Mouse (Mus musculus) cerebellum, adult 2 months (tissue): ENCODE data around the gene Zfp598. TPM values are rescaled to one million over a fixed set of nuclear protein-coding genes. Genes with fewer than 3 reads are reported as not detected.

Experiments used
- DNase-seq, 2 experiments: peaks; one replicate each; pipeline ENCODE4 v3.0.0; 2021
- H3K27ac ChIP-seq: fragments of 200-500 bp; 2 replicates; pipeline ENCODE4 v1.5.1; 2012; ENCODE audit warnings: low read length, control low read depth, inconsistent platforms; ENCODE audit not compliant: insufficient read depth
- H3K27me3 ChIP-seq: fragments of 200-500 bp; 2 replicates; pipeline ENCODE4 v1.6.1; 2012; ENCODE audit warnings: inconsistent platforms, mild to moderate bottlenecking, low read length, moderate library complexity; ENCODE audit not compliant: control insufficient read depth, insufficient read depth
- H3K4me1 ChIP-seq: fragments of 200-500 bp; 2 replicates; pipeline ENCODE4 v1.6.1; 2011; ENCODE audit warnings: low read length; ENCODE audit not compliant: control insufficient read depth, insufficient read depth
- H3K4me3 ChIP-seq: fragments of 200-500 bp; replicated peaks from 2 replicates; pipeline ENCODE3; 2011; ENCODE audit warnings: mild to moderate bottlenecking, low read depth, low read length, control low read depth; ENCODE audit not compliant: insufficient read depth
- CTCF ChIP-seq: fragments of 200-500 bp; IDR thresholded peaks from 2 replicates; pipeline ENCODE4 v1.5.1; 2011; ENCODE audit warnings: low read depth, mild to moderate bottlenecking, control low read depth, low read length, moderate library complexity, borderline replicate concordance; ENCODE audit not compliant: insufficient read depth
- POLR2A ChIP-seq: fragments of 200-500 bp; IDR thresholded peaks from 2 replicates; pipeline ENCODE4 v1.6.1; 2011; ENCODE audit warnings: low read length, control low read depth, borderline replicate concordance; ENCODE audit not compliant: insufficient read depth
- WGBS: fragments of 180-500 bp; shearing (Covaris S2); methylation state at CpG from one replicate; pipeline ENCODE4 v1.1.7; 2018; 5-methylcytosine and 5-hydroxymethylcytosine counted together
- polyA plus RNA-seq: library from polyadenylated mRNA; depleted of rRNA; stranded (reverse); fragments of >200 nt; gene quantifications from 2 replicates; pipeline ENCODE4 v1.2.3, GENCODE M21; 2012

Gene Zfp598
- polyA plus RNA-seq, 1 experiment: 92.6 TPM

- H3K27ac ChIP-seq: no peak overlapping the region
- TF ChIP-seq POLR2A (no peak), CTCF (no peak)
- WGBS: 92% methylated on average over 24 of the region's 24 CpGs
Measured at GRCm38 (mm10) chr17:24677500-24678080, 8.1 kb downstream of the Zfp598 start.

GRCm38 (mm10) chr17:24686514-24686913 lies 17.0 kb downstream of the Zfp598 start:
- no peak overlapping the region for H3K4me3 ChIP-seq
- 50% methylated on average over 16 of the region's 16 CpGs for WGBS
- TF ChIP-seq POLR2A (no peak), CTCF (no peak)
- DNase-seq: no peak
- no peaks in the 10 kb centered on the region for H3K27me3 ChIP-seq
- peaks cover 20% of the 10 kb centered on the region for H3K4me1 ChIP-seq
- no peak overlapping the region for H3K27ac ChIP-seq

More at GRCm38 (mm10) chr17:24677500-24678080, 8.1 kb downstream of the Zfp598 start:
- Histone ChIP-seq H3K4me1 (peaks cover 22% of the 10 kb centered on the region), H3K4me3 (no peak overlapping the region), H3K27me3 (no peaks in the 10 kb centered on the region)
- no peak for DNase-seq

GRCm38 (mm10) chr17:24687146-24687595 lies 17.7 kb downstream of the Zfp598 start:
- H3K4me3 ChIP-seq: peak overlapping the region; percentile 26
- peaks cover 20% of the 10 kb centered on the region for H3K4me1 ChIP-seq
- WGBS: 16% methylated on average over 25 of the region's 25 CpGs
- no peak for TF ChIP-seq CTCF
- TF ChIP-seq POLR2A: no peak
- H3K27ac ChIP-seq: no peak overlapping the region
- DNase-seq: no peak
- H3K27me3 ChIP-seq: no peaks in the 10 kb centered on the region

GRCm38 (mm10) chr17:24687599-24687998 lies 18.1 kb downstream of the Zfp598 start:
- H3K4me3 ChIP-seq: peak overlapping the region; percentile 26
- peaks cover 20% of the 10 kb centered on the region for H3K4me1 ChIP-seq
- H3K27ac ChIP-seq: no peak overlapping the region
- H3K27me3 ChIP-seq: no peaks in the 10 kb centered on the region
- no peak for DNase-seq
- TF ChIP-seq CTCF (no peak), POLR2A (no peak)
- 38% methylated on average over 23 of the region's 23 CpGs for WGBS

GRCm38 (mm10) chr17:24689251-24690081 lies 20.0 kb downstream of the Zfp598 start, which contains the start of gene Syngr3:
Gene Syngr3 (minus strand): TSS chr17:24689955.
- WGBS: under 1% methylated on average over 55 of the region's 55 CpGs
- peak; percentile 62 to 75 for DNase-seq
- TF ChIP-seq POLR2A: peak; percentile 81
- no peak for TF ChIP-seq CTCF
- H3K4me3 ChIP-seq: peak within 1 kb of the TSS; percentile 78
- no peaks in the 10 kb centered on the region for H3K27me3 ChIP-seq
- H3K27ac ChIP-seq: peak within 1 kb of the TSS; percentile 93
- H3K4me1 ChIP-seq: peaks cover 20% of the 10 kb centered on the region

- TF ChIP-seq CTCF: no peak
- no peak for TF ChIP-seq POLR2A
- Histone ChIP-seq H3K27ac (no peak overlapping the region), H3K27me3 (no peaks in the 10 kb centered on the region), H3K4me1 (peaks cover 13% of the 10 kb centered on the region), H3K4me3 (no peak overlapping the region)
- DNase-seq: no peak
- WGBS: 86% methylated on average over 5 of the region's 5 CpGs
Measured at GRCm38 (mm10) chr17:24692385-24692784, 22.9 kb downstream of the Zfp598 start.

GRCm38 (mm10) chr17:24695326-24696010 lies 26.0 kb downstream of the Zfp598 start:
- no peak for DNase-seq

More at GRCm38 (mm10) chr17:24695326-24696010, 26.0 kb downstream of the Zfp598 start:
- Histone ChIP-seq H3K4me1 (no peaks in the 10 kb centered on the region), H3K4me3 (peak overlapping the region; percentile 67), H3K27me3 (no peaks in the 10 kb centered on the region), H3K27ac (peak overlapping the region; percentile 45; the same call in 1 of the 2 replicates)
- 6% methylated on average over 51 of the region's 51 CpGs for WGBS
- TF ChIP-seq CTCF (no peak), POLR2A (no peak)
